ENCODE assay signal across 37 mouse cellular contexts in genomic region chr10:75855416-75855981, GRCm38 (mm10). TPM values are rescaled to one million over a fixed set of nuclear protein-coding genes. Genes with fewer than 3 reads are reported as not detected.
"Had no signal": no experiment of that assay in that cellular context is flagged by ENCODE, and none has a peak within 500 bp of the region (broad histone marks: within the 10 kb centered on the region; RNA-seq: fewer than 3 reads in every experiment).

No protein-coding gene starts in this region.

- H3K4me3 ChIP-seq: heart, embryonic 13.5 days; heart, embryonic 15.5 days; hindbrain, embryonic 10.5 days; hindbrain, embryonic 12.5 days; intestine, embryonic 15.5 days; layer of hippocampus, adult 2 months; left cerebral cortex, adult 2 months; limb, embryonic 13.5 days; limb, embryonic 15.5 days; liver, embryonic 12.5 days had no signal

- DNase-seq: gastrocnemius, postnatal 14 days; gastrocnemius, postnatal 36 days; heart, adult 18-20 months; heart, postnatal 14 days; heart, postnatal 36 days; kidney, adult 18-20 months; kidney, adult 8-10 months; kidney, postnatal 10 days; kidney, postnatal 25 days; kidney, postnatal 4 days; left cerebral cortex, postnatal 4 days had no signal

- H3K27me3 ChIP-seq: heart, embryonic 15.5 days; intestine, embryonic 15.5 days; limb, embryonic 13.5 days; limb, embryonic 15.5 days had no signal

- H3K4me2 ChIP-seq: heart, embryonic 11.5 days; heart, embryonic 13.5 days; heart, embryonic 15.5 days; hindbrain, embryonic 12.5 days; hindbrain, embryonic 14.5 days; intestine, embryonic 15.5 days; limb, embryonic 13.5 days; limb, embryonic 15.5 days; liver, embryonic 12.5 days had no signal

- H3K36me3 ChIP-seq: heart, embryonic 15.5 days had no signal

RNA-seq across cellular contexts. Expression of gene Gstt4, which starts 33.2 kb away (rescaled TPM):
- total RNA-seq: gastrocnemius, adult 18-20 months; gastrocnemius, adult 8-10 months; gastrocnemius, postnatal 14 days; gastrocnemius, postnatal 36 days; heart, adult 18-20 months; heart, adult 8-10 months; heart, postnatal 14 days; heart, postnatal 36 days; layer of hippocampus, adult 2 months; layer of hippocampus, postnatal 10 days; layer of hippocampus, postnatal 25 days; left cerebral cortex, adult 2 months; left cerebral cortex, postnatal 25 days; left cerebral cortex, postnatal 4 days had no signal
- polyA plus RNA-seq: heart, embryonic 11.5 days; heart, embryonic 13.5 days; heart, embryonic 15.5 days; heart, postnatal 0 days; hindbrain, embryonic 10.5 days; hindbrain, embryonic 12.5 days; hindbrain, embryonic 14.5 days; hindbrain, embryonic 16.5 days; inflammation-experienced regulatory T-cells, adult 6 months; intestine, embryonic 15.5 days; intestine, postnatal 0 days; kidney, embryonic 14.5 days; kidney, embryonic 16.5 days; limb, embryonic 11.5 days; limb, embryonic 13.5 days; limb, embryonic 15.5 days; liver, adult 2 months; liver, embryonic 12.5 days had no signal

RNA-seq across cellular contexts. Expression of gene Derl3, which starts 37.7 kb away (rescaled TPM):
- total RNA-seq: gastrocnemius, postnatal 14 days; gastrocnemius, postnatal 36 days had no signal
